Mouse (Mus musculus): ENCODE results near the gene Vps37b. TPM values are rescaled to one million over a fixed set of nuclear protein-coding genes. Genes with fewer than 3 reads are reported as not detected.

The Vps37b gene
- polyA plus RNA-seq, 1 experiment = 22.6 TPM

- TF ChIP-seq POLR2A (IDR thresholded peaks at IDR 0.05; ENCODE audit: low read depth, low read length) = no peak
- no peak for TF ChIP-seq CTCF (conservative IDR thresholded peaks at IDR 0.05; ENCODE audit: insufficient read depth, insufficient read length, low read depth, low read length)
- H3K4me3 ChIP-seq (ENCODE audit: insufficient read depth, low read depth, low read length) = no peak overlapping the region
- H3K4me1 ChIP-seq (ENCODE audit: control insufficient read depth, insufficient read depth, low read length) = peaks cover 7% of the 10 kb centered on the region; the same call in 1 of the 2 replicates
- H3K27ac ChIP-seq (ENCODE audit: insufficient read depth, low read depth, low read length) = no peak overlapping the region
- no peak for DNase-seq
- H3K27me3 ChIP-seq (replicated peaks; ENCODE audit: control insufficient read depth, insufficient read depth, low read length) = no peaks in the 10 kb centered on the region
- H3K36me3 ChIP-seq (ENCODE audit: control insufficient read depth, insufficient read depth, low read length) = no peaks in the 10 kb centered on the region
- 83% methylated on average over 20 of the region's 20 CpGs for WGBS
Observed at GRCm38 (mm10) chr5:123989941-123990885, 41.9 kb downstream of the Vps37b start.

GRCm38 (mm10) chr5:123987511-123987910 is 44.6 kb downstream of the Vps37b start:
- no peak overlapping the region for H3K27ac ChIP-seq (ENCODE audit: insufficient read depth, low read depth, low read length)
- no peak for TF ChIP-seq CTCF (conservative IDR thresholded peaks at IDR 0.05; ENCODE audit: insufficient read depth, insufficient read length, low read depth, low read length)
- no peak for TF ChIP-seq POLR2A (IDR thresholded peaks at IDR 0.05; ENCODE audit: low read depth, low read length)
- no peaks in the 10 kb centered on the region for H3K27me3 ChIP-seq (replicated peaks; ENCODE audit: control insufficient read depth, insufficient read depth, low read length)
- DNase-seq = no peak
- WGBS = 87% methylated on average over 4 of the region's 4 CpGs
- H3K36me3 ChIP-seq (ENCODE audit: control insufficient read depth, insufficient read depth, low read length) = no peaks in the 10 kb centered on the region
- H3K4me1 ChIP-seq (ENCODE audit: control insufficient read depth, insufficient read depth, low read length) = peaks cover 7% of the 10 kb centered on the region; the same call in 1 of the 2 replicates
- no peak overlapping the region for H3K4me3 ChIP-seq (ENCODE audit: insufficient read depth, low read depth, low read length)

GRCm38 (mm10) chr5:123986925-123987324 is 45.1 kb downstream of the Vps37b start:
- H3K4me1 ChIP-seq (ENCODE audit: control insufficient read depth, insufficient read depth, low read length) = peaks cover 7% of the 10 kb centered on the region; the same call in 1 of the 2 replicates

GRCm38 (mm10) chr5:123985434-123985833 is 46.6 kb downstream of the Vps37b start:
- H3K27ac ChIP-seq (ENCODE audit: insufficient read depth, low read depth, low read length) = no peak overlapping the region
- DNase-seq = no peak
- peaks cover 7% of the 10 kb centered on the region; the same call in 1 of the 2 replicates for H3K4me1 ChIP-seq (ENCODE audit: control insufficient read depth, insufficient read depth, low read length)
- no peak for TF ChIP-seq POLR2A (IDR thresholded peaks at IDR 0.05; ENCODE audit: low read depth, low read length)
- no peak for TF ChIP-seq CTCF (conservative IDR thresholded peaks at IDR 0.05; ENCODE audit: insufficient read depth, insufficient read length, low read depth, low read length)
- WGBS = 70% methylated on average over 9 of the region's 9 CpGs
- H3K36me3 ChIP-seq (ENCODE audit: control insufficient read depth, insufficient read depth, low read length) = no peaks in the 10 kb centered on the region
- H3K27me3 ChIP-seq (replicated peaks; ENCODE audit: control insufficient read depth, insufficient read depth, low read length) = no peaks in the 10 kb centered on the region
- no peak overlapping the region for H3K4me3 ChIP-seq (ENCODE audit: insufficient read depth, low read depth, low read length)

More at GRCm38 (mm10) chr5:123986925-123987324, 45.1 kb downstream of the Vps37b start:
- Histone ChIP-seq H3K36me3 (ENCODE audit: control insufficient read depth, insufficient read depth, low read length) (no peaks in the 10 kb centered on the region), H3K27me3 (replicated peaks; ENCODE audit: control insufficient read depth, insufficient read depth, low read length) (no peaks in the 10 kb centered on the region), H3K4me3 (ENCODE audit: insufficient read depth, low read depth, low read length) (no peak overlapping the region), H3K27ac (ENCODE audit: insufficient read depth, low read depth, low read length) (no peak overlapping the region)
- TF ChIP-seq CTCF (conservative IDR thresholded peaks at IDR 0.05; ENCODE audit: insufficient read depth, insufficient read length, low read depth, low read length) = no peak
- WGBS = 79% methylated on average over 2 of the region's 2 CpGs
- no peak for DNase-seq

GRCm38 (mm10) chr5:123982838-123983237 is 49.2 kb downstream of the Vps37b start:
- TF ChIP-seq POLR2A (IDR thresholded peaks at IDR 0.05; ENCODE audit: low read depth, low read length) (no peak), CTCF (conservative IDR thresholded peaks at IDR 0.05; ENCODE audit: insufficient read depth, insufficient read length, low read depth, low read length) (no peak)
- WGBS = 80% methylated on average over 11 of the region's 11 CpGs
- H3K4me1 ChIP-seq (ENCODE audit: control insufficient read depth, insufficient read depth, low read length) = peaks cover 7% of the 10 kb centered on the region; the same call in 1 of the 2 replicates

GRCm38 (mm10) chr5:123981250-123981554 is 50.9 kb downstream of the Vps37b start:
- H3K36me3 ChIP-seq (ENCODE audit: control insufficient read depth, insufficient read depth, low read length) = no peaks in the 10 kb centered on the region
- H3K4me1 ChIP-seq (ENCODE audit: control insufficient read depth, insufficient read depth, low read length) = peaks cover 18% of the 10 kb centered on the region
- 56% methylated on average over 6 of the region's 6 CpGs for WGBS
- TF ChIP-seq CTCF (conservative IDR thresholded peaks at IDR 0.05; ENCODE audit: insufficient read depth, insufficient read length, low read depth, low read length) (no peak), POLR2A (IDR thresholded peaks at IDR 0.05; ENCODE audit: low read depth, low read length) (no peak)
- no peak overlapping the region for H3K27ac ChIP-seq (ENCODE audit: insufficient read depth, low read depth, low read length)
- no peak for DNase-seq
- no peaks in the 10 kb centered on the region for H3K27me3 ChIP-seq (replicated peaks; ENCODE audit: control insufficient read depth, insufficient read depth, low read length)
- no peak overlapping the region for H3K4me3 ChIP-seq (ENCODE audit: insufficient read depth, low read depth, low read length)

More at GRCm38 (mm10) chr5:123982838-123983237, 49.2 kb downstream of the Vps37b start:
- DNase-seq = no peak
- H3K27ac ChIP-seq (ENCODE audit: insufficient read depth, low read depth, low read length) = no peak overlapping the region
- no peaks in the 10 kb centered on the region for H3K36me3 ChIP-seq (ENCODE audit: control insufficient read depth, insufficient read depth, low read length)
- H3K4me3 ChIP-seq (ENCODE audit: insufficient read depth, low read depth, low read length) = no peak overlapping the region
- H3K27me3 ChIP-seq (replicated peaks; ENCODE audit: control insufficient read depth, insufficient read depth, low read length) = no peaks in the 10 kb centered on the region

GRCm38 (mm10) chr5:123980521-123981249 is 51.4 kb downstream of the Vps37b start:
- H3K27ac ChIP-seq (ENCODE audit: insufficient read depth, low read depth, low read length) = peak overlapping the region; percentile 26; the same call in 1 of the 2 replicates
- H3K4me3 ChIP-seq (ENCODE audit: insufficient read depth, low read depth, low read length) = no peak overlapping the region
- DNase-seq = no peak
- WGBS = 67% methylated on average over 9 of the region's 9 CpGs
- H3K27me3 ChIP-seq (replicated peaks; ENCODE audit: control insufficient read depth, insufficient read depth, low read length) = no peaks in the 10 kb centered on the region
- H3K36me3 ChIP-seq (ENCODE audit: control insufficient read depth, insufficient read depth, low read length) = no peaks in the 10 kb centered on the region
- peaks cover 23% of the 10 kb centered on the region for H3K4me1 ChIP-seq (ENCODE audit: control insufficient read depth, insufficient read depth, low read length)
- TF ChIP-seq CTCF (conservative IDR thresholded peaks at IDR 0.05; ENCODE audit: insufficient read depth, insufficient read length, low read depth, low read length) = no peak
- TF ChIP-seq POLR2A (IDR thresholded peaks at IDR 0.05; ENCODE audit: low read depth, low read length) = no peak

Measured in kidney, adult 2 months (tissue).